Mouse (Mus musculus) heart, embryonic 10.5 days (tissue): ENCODE measurements around the gene 3110040N11Rik. TPM values are rescaled to one million over a fixed set of nuclear protein-coding genes. Genes with fewer than 3 reads are reported as not detected.

Source experiments
- polyA plus RNA-seq: library from polyadenylated mRNA; unstranded; fragments of >200 nt; fragmentation: Nextera tagmentation; extraction: Ambion mirVana; gene quantifications from 2 replicates; pipeline ENCODE4 v1.2.1, GENCODE M21; 2016

The 3110040N11Rik gene
- polyA plus RNA-seq, 1 experiment from 2014 or later: 47.5 TPM

Other genes starting within 250 kb of the 3110040N11Rik start
- gene Fsd2, start 222.5 kb downstream of the 3110040N11Rik start, polyA plus RNA-seq: 39.8 and 79.8 TPM in 2 replicates
- 3.9 and 4.0 TPM in 2 replicates for gene Whamm, start 218.2 kb downstream of the 3110040N11Rik start, polyA plus RNA-seq
- gene Homer2, start 82.0 kb downstream of the 3110040N11Rik start, polyA plus RNA-seq: 119 and 154 TPM in 2 replicates
- gene Ramac, start 26.6 kb downstream of the 3110040N11Rik start, polyA plus RNA-seq: 78.3 and 102 TPM in 2 replicates
- gene Btbd1, start 40.0 kb upstream of the 3110040N11Rik start, polyA plus RNA-seq: 75.2 and 81.1 TPM in 2 replicates
- gene Gm10160, start 66.3 kb upstream of the 3110040N11Rik start, polyA plus RNA-seq: not detected in 2 replicates
- gene Tm6sf1, start 69.5 kb upstream of the 3110040N11Rik start, polyA plus RNA-seq: 25.7 and 33.4 TPM in 2 replicates
- 8.4 and 13.8 TPM in 2 replicates for gene Hdgfl3, start 145.0 kb upstream of the 3110040N11Rik start, polyA plus RNA-seq
- 8.1 and 14.3 TPM in 2 replicates for gene Bnc1, start 202.8 kb upstream of the 3110040N11Rik start, polyA plus RNA-seq